Mouse (Mus musculus) limb, embryonic 15.5 days (tissue): Measurements from ENCODE around the gene Smco4. TPM values are rescaled to one million over a fixed set of nuclear protein-coding genes. Genes with fewer than 3 reads are reported as not detected.
"Not testable (repeated sequence)": the region's sequence is repeated elsewhere in the genome, so short reads cannot be mapped to it uniquely, and the experiment has no call there.

Experiments
- ATAC-seq: fragments of 200-750 bp; cut with Nextera tagmentation; 2 replicates; pipeline ENCODE4 v1.8.0; 2017; ENCODE audit warnings: low read depth, moderate TSS enrichment; ENCODE audit not compliant: insufficient number of reproducible peaks, low FRiP score, low TSS enrichment
- H3K27ac ChIP-seq: fragments of 300-500 bp; sonication (generic); 2 replicates; pipeline ENCODE4 v1.5.1; 2015; ENCODE audit warnings: moderate library complexity, mild to moderate bottlenecking, inconsistent platforms
- H3K27me3 ChIP-seq: fragments of 300-500 bp; sonication (generic); 2 replicates; pipeline ENCODE4 v1.6.1; 2015; ENCODE audit warnings: inconsistent platforms
- H3K36me3 ChIP-seq: fragments of 300-500 bp; sonication (generic); 2 replicates; pipeline ENCODE4 v1.6.1; 2015; ENCODE audit warnings: inconsistent platforms
- H3K4me1 ChIP-seq: fragments of 300-500 bp; sonication (generic); 2 replicates; pipeline ENCODE4 v1.6.1; 2015; ENCODE audit warnings: inconsistent platforms
- H3K4me2 ChIP-seq: fragments of 300-500 bp; sonication (generic); 2 replicates; pipeline ENCODE4 v1.6.1; 2015; ENCODE audit warnings: mild to moderate bottlenecking, inconsistent platforms
- H3K4me3 ChIP-seq: fragments of 300-500 bp; sonication (generic); 2 replicates; pipeline ENCODE4 v1.5.1; 2015; ENCODE audit warnings: mild to moderate bottlenecking, inconsistent platforms
- H3K9ac ChIP-seq: fragments of 300-500 bp; sonication (generic); 2 replicates; pipeline ENCODE4 v1.6.1; 2015; ENCODE audit warnings: inconsistent platforms
- H3K9me3 ChIP-seq: fragments of 300-500 bp; sonication (generic); 2 replicates; pipeline ENCODE4 v1.6.1; 2016; ENCODE audit warnings: inconsistent platforms
- WGBS: fragments of 180-500 bp; shearing (Covaris S2); methylation state at CpG from one replicate; pipeline ENCODE4 v1.1.7; 2015; 5-methylcytosine and 5-hydroxymethylcytosine counted together
- polyA plus RNA-seq: library from polyadenylated mRNA; unstranded; fragments of >200 nt; fragmentation: Nextera tagmentation; extraction: Ambion mirVana; gene quantifications from 2 replicates; pipeline ENCODE4 v1.2.1, GENCODE M21; 2015

The Smco4 gene
- polyA plus RNA-seq, 1 experiment from 2014 or later = 4.8 TPM

DNA sequence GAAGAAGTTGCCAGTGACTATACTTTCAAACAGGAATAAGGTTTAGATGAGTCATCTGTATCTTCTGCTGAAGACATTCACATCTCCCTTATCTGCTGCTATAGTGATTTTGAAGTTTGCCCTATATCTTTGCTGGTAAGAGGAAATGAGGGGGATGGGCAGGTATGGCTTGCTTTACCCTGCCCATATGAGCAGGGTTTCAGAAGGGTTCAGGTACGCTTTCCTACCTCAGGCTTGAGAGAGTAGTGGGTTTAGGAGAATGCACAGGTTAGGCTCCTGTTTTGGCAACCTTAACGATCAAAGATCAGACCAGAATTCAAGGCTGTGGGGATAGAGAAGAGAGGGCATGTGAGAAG, 36.7 kb downstream of the Smco4 start:
- ATAC-seq = no peak
- Histone ChIP-seq H3K27ac (no peak overlapping the region), H3K4me3 (no peak overlapping the region), H3K9ac (no peak overlapping the region), H3K27me3 (no peaks in the 10 kb centered on the region), H3K36me3 (no peaks in the 10 kb centered on the region), H3K4me1 (peaks cover 32% of the 10 kb centered on the region), H3K4me2 (no peak overlapping the region), H3K9me3 (no peaks in the 10 kb centered on the region)
- 87% methylated on average over 2 of the region's 2 CpGs for WGBS

DNA sequence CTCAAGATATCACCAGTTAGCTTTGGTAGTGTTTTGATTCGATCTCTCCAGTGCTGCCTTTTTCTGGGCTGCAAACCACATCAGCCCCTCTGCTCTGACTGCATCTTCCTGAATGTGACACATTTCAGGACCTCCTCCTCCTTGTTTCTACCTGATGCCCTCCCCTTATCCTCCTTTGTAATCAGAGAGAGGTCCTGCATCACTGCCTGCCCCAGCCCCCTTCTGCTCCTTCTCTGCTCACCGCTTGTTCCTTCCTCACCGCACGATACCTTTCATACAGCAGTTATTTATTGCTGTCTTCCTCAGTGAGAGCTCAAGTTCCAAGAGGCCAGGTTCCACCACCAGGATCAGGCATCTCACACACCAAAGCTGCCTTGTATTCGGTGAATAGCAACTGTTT, 38.0 kb downstream of the Smco4 start:
- Histone ChIP-seq H3K27me3 (no peaks in the 10 kb centered on the region), H3K9me3 (no peaks in the 10 kb centered on the region), H3K4me1 (peaks cover 24% of the 10 kb centered on the region; the same call in 1 of the 2 replicates), H3K9ac (no peak overlapping the region), H3K4me2 (no peak overlapping the region), H3K27ac (no peak overlapping the region), H3K36me3 (no peaks in the 10 kb centered on the region), H3K4me3 (no peak overlapping the region)
- ATAC-seq = no peak
- WGBS = 57% methylated on average over 5 of the region's 5 CpGs

DNA sequence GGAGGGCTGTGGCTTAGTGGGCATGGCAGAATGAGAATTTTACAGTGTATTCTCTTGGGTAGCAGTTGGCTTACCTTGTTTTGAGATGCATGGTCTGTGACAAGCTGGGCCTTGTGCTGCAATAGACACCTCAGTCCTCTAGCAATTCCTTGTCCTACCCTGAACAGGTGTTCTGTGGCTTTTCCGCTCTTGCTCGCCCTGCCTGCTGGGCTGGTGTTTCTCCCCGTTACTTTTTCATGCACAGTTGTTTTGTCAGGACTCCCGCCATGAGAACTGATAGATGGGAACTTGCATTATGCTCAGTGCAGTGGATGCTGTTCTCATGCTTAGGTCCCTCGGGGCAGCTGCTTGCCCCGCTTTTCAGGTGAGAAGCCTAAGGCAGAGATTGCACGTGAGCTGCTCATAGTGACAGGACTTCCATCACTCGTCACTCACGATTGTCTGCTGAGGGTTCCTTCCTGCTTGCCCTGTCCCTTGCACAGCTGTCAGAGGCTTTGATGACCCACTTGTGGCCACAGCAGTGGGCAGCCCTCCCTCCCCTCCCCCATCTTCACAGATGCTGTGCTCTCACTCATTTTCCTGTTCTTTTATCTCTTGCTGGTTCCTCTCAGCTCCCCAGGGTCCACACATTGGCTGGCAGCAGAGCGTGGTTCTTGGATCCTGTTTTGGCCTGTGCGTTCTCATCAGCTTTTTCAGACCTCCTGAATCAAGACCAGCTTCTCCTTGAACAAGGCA, 40.3 kb downstream of the Smco4 start:
- Histone ChIP-seq H3K4me3 (no peak overlapping the region), H3K36me3 (no peaks in the 10 kb centered on the region), H3K27me3 (no peaks in the 10 kb centered on the region), H3K4me1 (peaks cover 24% of the 10 kb centered on the region; the same call in 1 of the 2 replicates), H3K9ac (no peak overlapping the region), H3K27ac (no peak overlapping the region), H3K9me3 (no peaks in the 10 kb centered on the region), H3K4me2 (no peak overlapping the region)
- no peak for ATAC-seq
- WGBS = 60% methylated on average over 11 of the region's 11 CpGs

DNA sequence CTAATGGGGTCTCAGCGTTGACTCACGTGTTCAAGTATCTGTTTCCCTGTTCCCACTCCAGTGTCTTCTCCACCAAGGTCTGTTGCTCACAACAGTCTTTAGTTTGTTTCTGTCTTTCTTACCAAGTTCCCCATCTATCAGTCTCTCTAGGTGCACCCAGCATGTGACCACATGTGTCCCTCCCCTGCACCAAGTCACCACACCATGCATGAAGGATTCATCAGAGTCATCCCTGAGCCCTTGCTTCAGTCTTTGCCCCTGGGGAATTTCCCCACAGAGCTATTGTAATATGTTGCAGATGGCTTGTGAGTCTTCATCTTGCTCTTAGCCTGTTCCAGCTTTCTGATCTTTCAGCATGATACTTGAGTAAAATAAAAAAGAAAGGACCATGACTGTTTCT, 40.9 kb downstream of the Smco4 start:
- no peaks in the 10 kb centered on the region for H3K36me3 ChIP-seq
- WGBS = 83% methylated on average over 2 of the region's 2 CpGs
- H3K4me3 ChIP-seq = no peak overlapping the region
- peaks cover 20% of the 10 kb centered on the region; the same call in 1 of the 2 replicates for H3K4me1 ChIP-seq
- no peak overlapping the region for H3K9ac ChIP-seq
- no peak overlapping the region for H3K27ac ChIP-seq
- ATAC-seq = no peak
- no peaks in the 10 kb centered on the region for H3K27me3 ChIP-seq
- no peak overlapping the region for H3K4me2 ChIP-seq
- no peaks in the 10 kb centered on the region for H3K9me3 ChIP-seq

DNA sequence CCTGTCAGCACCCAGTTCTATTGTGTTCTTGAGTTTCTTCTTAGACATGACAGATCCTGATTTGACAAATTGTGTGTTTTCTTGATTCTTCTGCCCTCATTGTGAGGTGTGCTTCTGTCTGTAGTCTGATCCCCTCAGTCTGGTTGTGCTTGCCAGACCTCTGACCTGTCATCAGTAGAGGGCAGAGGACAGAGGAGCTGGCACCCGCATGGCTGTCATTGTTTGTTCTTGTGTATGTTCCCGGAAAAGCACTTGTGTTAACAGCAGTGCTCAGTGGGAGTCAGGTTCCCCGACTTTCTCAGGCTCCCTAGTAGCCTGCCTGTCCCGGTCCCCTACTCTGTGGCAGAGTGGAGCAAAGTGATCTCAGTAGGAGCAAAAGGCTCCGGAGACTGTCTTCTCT, 42.2 kb downstream of the Smco4 start:
- no peak overlapping the region for H3K27ac ChIP-seq
- H3K9me3 ChIP-seq = no peaks in the 10 kb centered on the region
- no peak for ATAC-seq
- no peak overlapping the region for H3K9ac ChIP-seq
- H3K27me3 ChIP-seq = no peaks in the 10 kb centered on the region
- WGBS = 65% methylated on average over 5 of the region's 5 CpGs
- no peak overlapping the region for H3K4me3 ChIP-seq
- H3K4me1 ChIP-seq = peaks cover 11% of the 10 kb centered on the region; the same call in 1 of the 2 replicates
- H3K4me2 ChIP-seq = no peak overlapping the region
- H3K36me3 ChIP-seq = 0 out of 2 replicates have a peak, but pooled peaks cover 2% of the 10 kb centered on the region

DNA sequence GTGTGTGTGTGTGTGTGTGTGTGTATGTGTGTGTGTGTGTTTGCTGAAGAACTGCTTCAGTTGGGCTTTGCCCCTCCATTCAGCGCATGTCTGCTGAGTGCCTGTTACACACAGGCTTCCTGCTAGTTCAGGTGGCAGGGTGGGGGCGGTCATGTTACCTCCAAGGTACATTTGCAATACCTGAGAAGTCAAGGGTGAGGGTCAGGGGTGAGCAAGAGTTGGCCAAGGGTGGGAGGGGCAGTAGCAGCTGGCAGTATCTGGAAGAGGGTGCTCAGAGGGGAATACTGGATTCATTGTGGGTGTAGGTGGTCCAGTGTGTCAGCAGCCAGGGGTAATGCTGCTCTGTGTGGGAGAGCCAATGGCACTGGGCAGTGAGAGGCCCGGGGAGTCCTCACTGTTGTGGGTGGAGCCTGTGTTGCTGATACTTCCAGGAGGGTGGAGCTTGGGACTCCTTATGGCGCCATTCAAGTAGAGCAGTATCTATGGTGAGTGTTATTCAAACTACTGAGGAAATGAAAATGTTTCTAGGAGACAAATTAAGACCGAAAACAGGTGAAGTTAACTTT, 43.7 kb downstream of the Smco4 start:
- H3K4me2 ChIP-seq = no peak overlapping the region
- WGBS = 87% methylated on average over 5 of the region's 5 CpGs
- H3K4me1 ChIP-seq = peaks cover 11% of the 10 kb centered on the region; the same call in 1 of the 2 replicates
- no peak overlapping the region for H3K4me3 ChIP-seq
- H3K27ac ChIP-seq = no peak overlapping the region
- 0 out of 2 replicates have a peak, but pooled peaks cover 2% of the 10 kb centered on the region for H3K36me3 ChIP-seq
- H3K9me3 ChIP-seq = no peaks in the 10 kb centered on the region
- no peak for ATAC-seq
- no peak overlapping the region for H3K9ac ChIP-seq
- H3K27me3 ChIP-seq = no peaks in the 10 kb centered on the region

DNA sequence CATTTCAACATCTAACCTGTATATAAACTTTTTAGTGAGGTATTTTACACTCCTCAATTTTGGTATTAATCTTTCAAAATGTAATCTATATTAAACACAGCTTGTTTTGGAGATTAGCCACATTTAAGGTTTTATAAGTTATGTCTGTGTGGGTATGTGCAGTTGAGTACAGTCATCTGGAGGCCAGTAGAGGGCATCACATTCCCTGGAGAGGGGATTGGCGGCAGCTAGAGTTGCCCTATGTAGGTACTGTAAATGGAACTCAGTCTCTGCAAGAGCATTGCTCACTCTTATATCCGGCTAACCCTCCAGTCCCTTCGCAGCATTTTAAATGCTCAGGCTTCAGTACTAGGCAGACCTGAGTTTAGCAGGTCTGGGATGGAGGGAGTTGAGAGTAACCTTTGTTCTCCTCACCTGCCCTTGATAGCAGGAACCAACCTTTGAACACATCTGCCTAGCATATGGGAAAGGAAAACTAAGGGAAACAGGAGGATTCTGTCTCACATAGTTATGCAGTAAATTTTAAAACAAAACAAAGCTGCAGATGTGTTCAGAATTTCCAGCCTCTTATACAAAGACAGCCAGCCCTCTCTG, 44.3 kb downstream of the Smco4 start:
- ATAC-seq = no peak
- Histone ChIP-seq H3K27me3 (no peaks in the 10 kb centered on the region), H3K27ac (no peak overlapping the region), H3K9ac (no peak overlapping the region), H3K36me3 (0 out of 2 replicates have a peak, but pooled peaks cover 2% of the 10 kb centered on the region), H3K9me3 (no peaks in the 10 kb centered on the region), H3K4me3 (no peak overlapping the region), H3K4me1 (peaks cover 11% of the 10 kb centered on the region; the same call in 1 of the 2 replicates), H3K4me2 (no peak overlapping the region)
- 83% methylated on average over 3 of the region's 3 CpGs for WGBS

DNA sequence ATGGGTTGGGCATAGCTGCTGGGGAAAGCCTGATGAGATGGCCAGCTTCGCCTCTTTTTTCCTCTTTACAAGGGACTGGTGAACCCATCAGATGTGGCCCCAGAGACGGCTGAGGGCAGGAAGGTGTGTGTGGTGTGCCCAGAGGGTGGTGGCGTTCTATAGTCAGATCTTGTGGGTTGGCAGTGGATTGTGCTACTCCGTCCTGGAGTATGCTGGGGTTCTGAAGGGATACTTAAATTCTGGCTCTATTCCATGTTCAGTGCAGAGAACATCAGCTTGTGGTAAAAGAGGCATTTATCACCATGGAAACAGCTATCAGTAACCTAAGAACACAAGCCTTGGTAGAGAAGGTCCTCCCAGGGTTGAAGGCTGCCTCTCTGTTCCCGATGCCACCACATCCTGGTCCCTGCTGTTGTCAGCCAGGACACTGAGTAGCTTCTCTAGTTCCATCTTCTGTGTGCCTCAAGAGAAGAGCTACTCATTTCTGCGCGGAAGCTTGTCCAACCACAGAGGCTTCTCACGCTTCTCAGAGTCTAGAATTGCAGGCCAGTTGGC, 45.8 kb downstream of the Smco4 start:
- ATAC-seq = no peak
- no peak overlapping the region for H3K4me2 ChIP-seq
- no peak overlapping the region for H3K9ac ChIP-seq
- WGBS = 85% methylated on average over 8 of the region's 8 CpGs
- no peaks in the 10 kb centered on the region for H3K27me3 ChIP-seq
- peaks cover 9% of the 10 kb centered on the region; the same call in 1 of the 2 replicates for H3K4me1 ChIP-seq
- H3K27ac ChIP-seq = no peak overlapping the region
- H3K9me3 ChIP-seq = no peaks in the 10 kb centered on the region
- 0 out of 2 replicates have a peak, but pooled peaks cover 4% of the 10 kb centered on the region for H3K36me3 ChIP-seq
- no peak overlapping the region for H3K4me3 ChIP-seq

DNA sequence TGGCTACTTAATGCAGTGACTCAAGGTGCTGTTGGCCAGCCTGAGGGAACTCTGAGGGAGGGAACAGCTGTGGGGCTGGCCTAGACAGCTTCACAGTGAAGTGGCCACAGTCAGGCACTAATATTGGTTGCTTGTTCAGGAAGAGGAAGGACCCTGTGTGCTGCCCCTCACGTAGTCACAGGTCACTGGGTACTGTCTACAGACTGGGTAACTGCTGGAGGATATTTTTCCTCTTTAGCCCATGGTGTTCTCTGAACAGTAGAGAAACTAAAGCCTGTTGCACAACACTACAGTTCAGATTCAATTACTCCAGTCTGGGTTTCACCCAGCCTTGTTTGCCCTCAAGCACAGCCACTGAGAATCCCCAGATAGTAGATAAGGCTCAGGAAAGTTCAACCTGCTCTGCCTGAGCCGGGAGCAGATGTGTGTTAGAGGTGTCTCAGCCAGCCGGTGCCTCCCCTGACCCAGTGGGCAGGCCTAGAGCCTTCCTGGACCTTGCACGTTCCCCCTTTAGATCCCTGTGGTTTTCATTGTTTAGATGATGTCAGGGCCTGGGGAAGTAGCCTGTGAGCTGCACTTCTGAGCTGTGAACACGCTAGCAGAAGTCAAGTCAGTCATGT, 48.6 kb downstream of the Smco4 start:
- ATAC-seq = no peak
- Histone ChIP-seq H3K4me2 (no peak overlapping the region), H3K4me3 (no peak overlapping the region), H3K27me3 (no peaks in the 10 kb centered on the region), H3K36me3 (peaks cover 14% of the 10 kb centered on the region; the same call in 1 of the 2 replicates), H3K4me1 (no peaks in the 10 kb centered on the region), H3K9me3 (no peaks in the 10 kb centered on the region), H3K9ac (no peak overlapping the region), H3K27ac (no peak overlapping the region; the same call in 1 of the 2 replicates)
- 78% methylated on average over 5 of the region's 5 CpGs for WGBS

DNA sequence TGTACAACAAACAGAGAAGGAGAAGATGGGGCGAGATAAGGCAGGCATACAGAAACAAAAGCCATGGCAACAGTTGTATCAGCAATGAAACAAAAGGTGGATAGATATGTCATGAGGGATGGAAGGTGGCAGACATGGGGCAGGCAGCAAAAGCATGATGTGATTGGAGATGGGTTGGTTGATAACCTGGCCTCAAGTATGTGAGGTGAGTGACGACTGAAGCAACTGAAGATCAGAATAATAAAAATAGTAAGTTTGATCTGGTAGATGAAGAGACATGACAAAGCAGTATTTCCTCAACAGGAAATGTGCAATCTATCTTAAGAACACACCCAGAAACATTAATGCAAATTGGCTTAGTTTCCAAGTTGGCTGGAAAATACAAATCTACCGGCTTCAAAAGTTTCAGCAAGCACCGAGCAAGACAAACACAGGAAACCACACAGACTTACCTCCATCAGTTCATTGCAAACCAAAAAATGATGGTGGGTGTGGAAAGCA, 57.3 kb downstream of the Smco4 start:
- Histone ChIP-seq H3K36me3 (0 out of 2 replicates have a peak, but pooled peaks cover 2% of the 10 kb centered on the region), H3K4me3 (no peak overlapping the region), H3K9me3 (no peaks in the 10 kb centered on the region), H3K27me3 (no peaks in the 10 kb centered on the region), H3K4me1 (no peaks in the 10 kb centered on the region), H3K4me2 (no peak overlapping the region), H3K27ac (no peak overlapping the region), H3K9ac (no peak overlapping the region)
- no peak for ATAC-seq
- 83% methylated on average over 4 of the region's 4 CpGs for WGBS

DNA sequence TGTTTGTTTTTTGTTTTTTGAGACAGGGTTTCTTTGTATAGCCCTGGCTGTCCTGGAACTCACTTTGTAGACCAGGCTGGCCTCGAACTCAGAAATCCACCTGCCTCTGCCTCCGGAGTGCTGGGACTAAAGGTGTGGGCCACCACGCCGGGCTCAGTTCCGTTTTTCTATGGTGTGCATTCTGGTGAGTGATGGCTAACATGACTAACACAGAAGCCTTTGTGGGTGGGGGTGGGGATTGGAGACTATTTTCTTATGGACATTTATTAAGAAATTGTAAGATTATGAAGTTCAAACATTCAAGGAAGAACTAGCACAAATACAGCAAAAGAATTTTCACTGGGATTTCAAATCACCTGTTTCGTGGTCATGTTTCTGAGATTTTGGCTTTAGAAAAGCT, 57.8 kb downstream of the Smco4 start:
- not testable (repeated sequence) for H3K4me3 ChIP-seq, H3K4me1 ChIP-seq, ATAC-seq, H3K9me3 ChIP-seq, H3K27me3 ChIP-seq, H3K9ac ChIP-seq, H3K27ac ChIP-seq, H3K36me3 ChIP-seq, H3K4me2 ChIP-seq
- 86% methylated on average over 6 of the region's 6 CpGs for WGBS
